Mouse (Mus musculus): ENCODE data around the gene Armc2.
"Not testable (repeated sequence)": the region's sequence is repeated elsewhere in the genome, so short reads cannot be mapped to it uniquely, and the experiment has no call there.

Armc2 gene

GRCm38 (mm10) chr10:41967915-41968635, 50.2 kb downstream of the Armc2 start:
- DNase-seq (ENCODE audit: low spot score in 2 of 2), result peak in 1 of 2 experiments; percentile 14

GRCm38 (mm10) chr10:41962725-41963124, 55.5 kb downstream of the Armc2 start:
- no peak for DNase-seq (ENCODE audit: low spot score in 2 of 2)

GRCm38 (mm10) chr10:41959808-41960207, 58.4 kb downstream of the Armc2 start:
- DNase-seq (ENCODE audit: low spot score in 2 of 2), result no peak

DNA sequence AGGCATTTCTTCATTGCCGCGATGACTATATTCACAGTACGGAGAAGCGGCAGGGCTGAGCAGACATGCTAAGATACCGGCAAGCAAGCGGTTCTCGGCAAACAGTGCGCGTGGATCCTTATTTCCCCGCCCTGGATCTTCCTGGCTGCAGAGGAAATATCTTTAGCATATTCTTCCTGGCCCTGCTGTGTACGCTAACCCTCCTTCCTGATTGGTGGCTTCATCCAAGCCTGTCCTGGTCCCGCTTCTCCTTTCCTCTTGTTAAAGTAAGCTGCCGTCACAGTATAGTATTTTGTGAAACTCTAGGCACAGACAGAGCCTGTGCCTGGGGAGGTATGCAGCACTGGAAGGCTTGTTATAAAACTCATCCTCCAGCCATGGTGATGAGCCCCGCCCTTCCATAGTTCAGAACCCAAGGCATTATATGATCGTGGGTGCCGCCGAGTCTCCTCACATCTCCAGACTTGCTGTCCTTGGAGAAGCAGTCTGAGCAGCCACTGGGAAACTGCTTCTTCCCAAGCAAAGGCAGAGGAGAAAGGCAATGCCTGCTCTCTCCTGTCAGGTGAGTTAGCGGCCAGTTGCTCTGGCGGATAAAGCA, 59.5 kb downstream of the Armc2 start:
- DNase-seq (ENCODE audit: low spot score in 2 of 2), result no peak

GRCm38 (mm10) chr10:41957421-41958225, 60.6 kb downstream of the Armc2 start:
- no peak for DNase-seq (ENCODE audit: low spot score in 2 of 2)

DNA sequence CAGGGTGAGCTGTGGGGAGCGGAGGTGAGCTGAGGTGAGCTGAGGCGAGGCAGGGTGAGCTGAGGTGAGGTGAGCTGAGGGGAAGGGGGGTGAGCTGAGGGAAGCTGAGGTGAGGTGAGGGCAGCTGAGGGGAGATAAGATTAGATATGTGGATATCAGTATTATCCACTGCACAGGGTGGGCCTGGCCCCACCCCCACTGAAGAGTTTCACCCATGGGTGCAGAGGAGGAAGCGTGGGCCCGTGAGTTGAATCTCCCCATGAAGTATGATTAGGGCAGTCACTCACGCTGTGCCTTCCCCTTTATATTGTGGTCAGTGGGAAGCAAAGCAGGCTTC, 64.7 kb downstream of the Armc2 start:
- DNase-seq (ENCODE audit: low spot score in 2 of 2), result no peak

DNA sequence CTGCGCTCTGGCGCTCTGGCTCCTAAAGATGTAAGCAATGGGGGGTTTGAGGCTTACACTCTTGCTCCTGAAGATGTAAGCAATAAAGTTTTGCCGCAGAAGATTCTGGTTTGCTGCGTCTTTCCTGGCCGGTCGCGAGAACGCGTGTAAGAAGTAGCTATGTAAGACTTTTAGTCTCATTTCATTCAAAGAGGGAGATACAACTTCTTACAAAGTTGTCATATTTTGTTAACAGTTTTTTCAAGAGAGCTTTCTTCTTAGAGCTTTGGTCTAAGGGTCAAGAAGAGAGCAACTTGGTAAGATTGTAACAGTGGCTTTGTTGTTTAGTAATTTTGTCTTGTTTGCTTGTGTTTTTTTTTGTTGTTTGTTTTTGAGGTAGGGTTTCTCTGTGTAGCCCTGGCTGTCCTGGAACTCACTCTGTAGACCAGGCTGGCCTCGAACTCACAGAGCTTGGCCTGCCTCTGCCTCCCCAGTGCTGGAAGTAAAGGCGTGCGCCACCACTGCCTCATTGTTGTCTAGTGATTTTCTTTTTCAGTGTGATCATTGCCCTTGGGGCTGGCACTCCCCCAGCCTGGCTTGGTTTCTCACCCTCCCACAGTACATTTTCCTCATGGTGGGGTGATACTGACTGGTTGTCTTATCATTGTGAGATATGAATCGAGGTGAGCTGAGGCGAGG, 65.3 kb downstream of the Armc2 start:
- no peak for DNase-seq (ENCODE audit: low spot score in 2 of 2)

GRCm38 (mm10) chr10:41952354-41952753, 65.9 kb downstream of the Armc2 start:
- DNase-seq (ENCODE audit: low spot score in 2 of 2), result not testable (repeated sequence)

DNA sequence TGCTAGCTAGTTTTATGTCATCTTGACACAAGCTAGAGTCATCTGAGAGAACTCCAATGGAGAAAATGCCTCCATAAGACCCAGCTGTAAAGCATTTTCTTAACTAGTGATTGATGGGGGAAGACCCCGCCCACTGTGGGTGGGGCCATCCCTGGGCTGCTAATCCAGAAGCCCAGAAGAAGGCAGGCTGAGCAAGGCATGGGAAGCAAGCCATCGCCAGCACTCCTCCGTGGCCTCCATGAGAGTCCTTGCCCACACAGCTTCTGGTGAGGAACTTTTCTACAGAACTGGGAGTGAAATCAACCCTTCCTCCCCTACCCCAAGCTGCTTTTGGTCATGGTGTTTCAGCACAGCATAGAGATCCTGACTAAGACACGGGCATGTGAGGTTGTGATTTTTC, 79.2 kb downstream of the Armc2 start:
- no peak for DNase-seq (ENCODE audit: low spot score in 2 of 2)

- no peak for DNase-seq (ENCODE audit: low spot score in 2 of 2)
Measured at GRCm38 (mm10) chr10:41937176-41937575, 81.1 kb downstream of the Armc2 start.

GRCm38 (mm10) chr10:41936100-41936499, 82.1 kb downstream of the Armc2 start:
- no peak for DNase-seq (ENCODE audit: low spot score in 2 of 2)

DNA sequence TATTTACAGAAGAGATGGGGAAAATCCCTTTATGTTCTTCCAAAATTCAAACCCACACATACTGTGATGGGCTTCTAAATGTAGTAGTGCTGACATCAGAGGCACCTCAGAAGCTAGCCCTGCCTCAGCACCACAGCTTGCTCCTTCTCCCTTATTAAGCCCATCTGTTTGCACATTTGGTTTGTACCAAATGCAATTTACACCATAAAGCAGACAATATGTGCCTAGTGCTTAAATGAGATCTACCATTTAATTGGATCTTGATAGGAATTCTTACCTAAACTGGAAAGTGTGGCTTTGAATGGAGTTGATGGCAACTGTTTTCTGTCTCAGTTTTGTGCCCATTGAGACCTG, 82.8 kb downstream of the Armc2 start:
- DNase-seq (ENCODE audit: low spot score in 2 of 2), result no peak

DNA sequence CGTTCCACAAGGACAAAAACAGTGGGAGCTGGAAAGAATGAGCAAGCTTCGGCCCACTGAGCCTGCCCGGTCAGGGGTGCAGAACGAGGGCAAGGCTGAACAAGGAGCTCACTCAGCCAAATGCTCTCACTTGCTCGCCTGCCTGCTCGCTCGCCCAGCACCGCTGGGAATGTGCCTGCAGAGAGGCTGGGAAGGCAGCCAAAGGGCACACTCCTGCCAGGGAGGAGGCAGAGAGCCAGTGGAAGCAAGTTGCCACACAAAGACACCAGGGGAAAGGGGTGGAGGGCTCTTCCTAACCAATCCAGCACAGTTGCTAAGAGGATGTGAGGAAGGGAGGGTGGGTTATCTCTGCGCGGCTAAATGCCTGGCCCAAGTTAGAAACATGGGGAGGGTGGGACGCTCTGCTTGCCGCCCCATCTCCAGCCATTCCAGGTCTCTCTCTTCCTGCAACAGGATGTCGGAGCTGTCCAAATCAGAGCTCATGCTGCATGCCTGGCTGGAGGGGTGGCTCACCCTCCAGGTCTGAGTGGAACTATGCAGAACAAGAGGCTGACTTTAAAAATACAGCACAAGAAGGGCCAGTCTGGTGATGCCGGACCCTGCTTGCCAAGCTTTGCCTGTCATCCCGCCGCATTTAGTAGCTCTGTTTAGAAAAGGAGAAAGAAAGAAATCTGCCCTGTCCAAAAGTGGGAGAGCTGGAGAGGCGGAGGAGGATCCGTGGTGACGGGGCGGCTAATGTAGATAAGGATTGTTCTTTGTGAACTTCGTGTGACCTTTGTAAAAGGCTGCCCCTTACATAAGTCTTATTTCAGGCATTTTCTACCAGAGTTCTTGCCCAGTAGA, 83.4 kb downstream of the Armc2 start:
- DNase-seq (ENCODE audit: low spot score in 2 of 2), result peak; percentile 72 to 96

GRCm38 (mm10) chr10:41933536-41933935, 84.7 kb downstream of the Armc2 start:
- DNase-seq (ENCODE audit: low spot score in 2 of 2), result peak; percentile 44 to 68

GRCm38 (mm10) chr10:41932943-41933342, 85.3 kb downstream of the Armc2 start:
- DNase-seq (ENCODE audit: low spot score in 2 of 2), result no peak

- DNase-seq (ENCODE audit: low spot score in 2 of 2), result peak in 1 of 2 experiments; percentile 62
Measured at GRCm38 (mm10) chr10:41931962-41932361, 86.3 kb downstream of the Armc2 start.

DNA sequence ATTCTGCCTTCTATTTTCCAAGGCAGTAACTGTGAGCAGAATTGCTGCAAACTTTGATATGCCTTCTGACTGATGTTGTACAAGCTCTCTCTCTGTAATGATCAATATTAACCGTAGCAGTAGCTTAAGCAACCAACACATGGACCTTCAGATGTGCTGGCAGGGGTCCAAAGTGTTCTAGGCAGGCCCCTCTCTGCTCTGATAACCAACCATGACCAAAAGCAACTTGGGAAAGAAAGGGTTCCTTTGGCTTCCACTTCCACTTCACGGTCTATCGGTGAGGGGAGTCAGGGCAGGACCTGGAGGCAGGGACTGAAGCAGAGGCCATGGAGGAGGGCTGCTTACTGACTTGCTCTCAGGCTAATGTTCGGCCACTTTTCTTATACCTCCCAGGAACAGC, 87.3 kb downstream of the Armc2 start:
- DNase-seq (ENCODE audit: low spot score in 2 of 2), result no peak

- no peak for DNase-seq (ENCODE audit: low spot score in 2 of 2)
Measured at GRCm38 (mm10) chr10:41926726-41927125, 91.5 kb downstream of the Armc2 start.

- no peak for DNase-seq (ENCODE audit: low spot score in 2 of 2)
Measured at GRCm38 (mm10) chr10:41912290-41912994, 105.8 kb downstream of the Armc2 start.

GRCm38 (mm10) chr10:41908899-41909298, 109.3 kb downstream of the Armc2 start:
- DNase-seq (ENCODE audit: low spot score in 2 of 2), result no peak

GRCm38 (mm10) chr10:41907950-41908349, 110.3 kb downstream of the Armc2 start:
- no peak for DNase-seq (ENCODE audit: low spot score in 2 of 2)
